Mouse (Mus musculus) heart, adult 9 months (tissue): ENCODE measurements around the gene Clmp.
"Not testable (repeated sequence)": the region's sequence is repeated elsewhere in the genome, so short reads cannot be mapped to it uniquely, and the experiment has no call there.

ENCODE experiments used
- DNase-seq, 2 experiments: peaks; one replicate each; pipeline ENCODE4 v3.0.0; 2022; ENCODE audit warnings: low spot score in 2 of 2

Clmp gene

GRCm38 (mm10) chr9:40800675-40801612 lies 115.2 kb downstream of the Clmp start, which contains the start of gene Hspa8:
Gene Hspa8, plus strand, starts transcription at chr9:40800984.
- peak; percentile 100 for DNase-seq

GRCm38 (mm10) chr9:40801614-40802532 lies 116.1 kb downstream of the Clmp start:
- peak in 1 of 2 experiments; percentile 38 for DNase-seq

GRCm38 (mm10) chr9:40802533-40802875 lies 116.7 kb downstream of the Clmp start:
- DNase-seq, result not testable (repeated sequence)

GRCm38 (mm10) chr9:40804576-40804975 lies 118.8 kb downstream of the Clmp start:
- not testable (repeated sequence) for DNase-seq

- peak in 1 of 2 experiments; percentile 68 for DNase-seq
These were observed 119.5 kb downstream of the Clmp start for GRCm38 (mm10) chr9:40805263-40805662.

GRCm38 (mm10) chr9:40806440-40807288 lies 120.9 kb downstream of the Clmp start:
- peak in 1 of 2 experiments; percentile 50 for DNase-seq

GRCm38 (mm10) chr9:40807289-40807920 lies 121.6 kb downstream of the Clmp start:
- peak; percentile 47 to 61 for DNase-seq

- DNase-seq, result no peak
These were observed 122.5 kb downstream of the Clmp start for GRCm38 (mm10) chr9:40808061-40808906.

- no peak for DNase-seq
These were observed 123.1 kb downstream of the Clmp start for GRCm38 (mm10) chr9:40808907-40809280.

- no peak for DNase-seq
These were observed 126.1 kb downstream of the Clmp start for GRCm38 (mm10) chr9:40811860-40812259.

GRCm38 (mm10) chr9:40814060-40814459 lies 128.3 kb downstream of the Clmp start:
- no peak for DNase-seq

GRCm38 (mm10) chr9:40817325-40818028 lies 131.7 kb downstream of the Clmp start:
- DNase-seq, result no peak

GRCm38 (mm10) chr9:40825601-40826000 lies 139.8 kb downstream of the Clmp start:
- no peak for DNase-seq

GRCm38 (mm10) chr9:40827366-40827765 lies 141.6 kb downstream of the Clmp start:
- no peak for DNase-seq

GRCm38 (mm10) chr9:40834569-40834968 lies 148.8 kb downstream of the Clmp start:
- DNase-seq, result peak; percentile 21 to 55
